Mouse (Mus musculus) thymus, postnatal 10 days (tissue): ENCODE measurements around the gene Inhbc.

Experiments
- DNase-seq, 2 experiments: peaks; one replicate each; pipeline ENCODE4 v3.0.0; 2021; ENCODE audit warnings: low spot score in 2 of 2

Gene Inhbc

DNA sequence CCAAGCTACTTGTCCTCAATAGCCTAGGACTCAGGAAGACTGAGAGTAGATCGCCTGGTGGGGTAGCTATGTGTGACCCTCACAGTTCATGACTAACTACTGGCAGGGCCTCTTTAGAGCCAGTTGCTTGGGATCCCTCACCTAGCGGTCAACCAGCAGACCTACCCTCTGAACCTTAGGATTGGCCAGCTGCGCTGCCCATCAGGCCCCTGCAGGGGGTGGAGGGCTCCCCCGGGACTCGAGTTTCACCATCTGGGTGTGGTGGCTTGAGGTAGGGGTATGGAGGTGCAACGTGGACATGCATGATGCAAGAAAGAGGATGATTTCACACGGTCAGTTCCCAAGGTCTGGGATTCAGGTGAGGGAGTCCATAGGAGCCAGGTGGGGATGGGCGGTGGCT, 18.5 kb downstream of the Inhbc start:
- DNase-seq = no peak

DNA sequence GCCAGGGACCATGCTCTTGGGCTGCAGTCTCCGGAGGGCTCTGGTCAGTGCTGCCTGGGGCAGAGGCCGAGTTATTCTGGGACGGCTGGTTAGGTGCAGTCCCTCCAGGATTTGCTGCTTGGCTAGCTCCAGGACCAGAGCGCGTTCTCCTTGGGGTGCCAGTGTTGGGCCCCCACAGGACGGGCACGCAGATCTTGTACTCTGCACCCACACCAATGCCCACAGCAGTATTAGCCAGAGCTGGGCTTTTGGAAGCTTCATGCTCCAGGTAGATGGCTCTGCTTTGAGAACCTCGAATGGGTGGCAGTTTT, 19.0 kb downstream of the Inhbc start:
- DNase-seq = no peak

DNA sequence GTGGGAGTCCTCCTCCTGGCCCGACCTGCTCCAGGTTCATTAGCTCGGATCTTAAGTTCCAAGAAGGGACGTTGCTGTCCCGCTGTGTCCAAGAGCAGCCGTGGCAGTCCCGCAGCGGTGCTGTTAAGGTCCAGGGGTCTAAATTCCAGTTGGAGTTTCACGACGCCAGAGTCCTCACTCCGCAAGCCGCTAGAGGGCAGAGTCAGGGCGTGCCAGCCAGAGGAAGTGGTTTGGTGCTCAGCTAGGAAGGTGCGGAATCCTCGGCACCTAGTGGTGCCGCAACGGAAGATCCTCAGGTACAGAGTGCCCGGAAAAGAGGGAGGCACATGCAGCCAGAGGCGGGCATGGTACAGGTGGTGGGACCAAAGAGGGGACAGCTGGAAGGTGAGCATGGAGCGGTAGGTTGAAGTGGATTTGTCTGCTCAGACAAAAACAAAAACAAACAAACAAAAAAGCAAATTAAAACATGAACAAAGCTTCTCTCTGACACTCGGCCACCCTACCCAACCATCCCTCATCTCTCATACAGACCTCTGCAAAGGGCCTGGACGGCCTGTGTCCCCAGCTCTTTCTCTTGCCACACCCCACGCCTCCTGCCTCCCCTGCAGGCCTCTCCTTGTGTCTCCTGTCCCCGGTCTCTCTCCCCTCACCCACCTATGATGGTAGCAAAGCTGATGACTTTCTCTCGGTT, 19.5 kb downstream of the Inhbc start:
- peak; percentile 60 to 77 for DNase-seq

DNA sequence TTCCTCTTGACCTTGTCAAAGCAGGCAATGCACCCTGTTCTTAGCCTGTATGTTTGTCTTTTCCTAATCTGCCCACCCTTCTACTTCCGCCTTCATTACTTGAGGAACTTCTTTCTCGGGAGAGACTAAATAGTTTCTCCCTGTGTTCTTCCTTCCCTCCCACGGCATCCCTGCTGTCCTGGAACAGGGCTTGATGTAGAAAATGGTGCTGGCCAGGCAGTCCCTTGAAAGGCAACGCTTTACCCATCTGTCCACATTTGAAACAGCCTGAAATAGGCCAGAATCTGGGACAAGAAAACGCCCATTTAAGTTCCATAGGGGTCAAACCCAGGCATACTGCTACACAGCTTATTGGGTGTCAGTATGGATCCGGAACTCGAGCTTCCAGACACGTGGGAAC, 20.4 kb downstream of the Inhbc start:
- no peak for DNase-seq

DNA sequence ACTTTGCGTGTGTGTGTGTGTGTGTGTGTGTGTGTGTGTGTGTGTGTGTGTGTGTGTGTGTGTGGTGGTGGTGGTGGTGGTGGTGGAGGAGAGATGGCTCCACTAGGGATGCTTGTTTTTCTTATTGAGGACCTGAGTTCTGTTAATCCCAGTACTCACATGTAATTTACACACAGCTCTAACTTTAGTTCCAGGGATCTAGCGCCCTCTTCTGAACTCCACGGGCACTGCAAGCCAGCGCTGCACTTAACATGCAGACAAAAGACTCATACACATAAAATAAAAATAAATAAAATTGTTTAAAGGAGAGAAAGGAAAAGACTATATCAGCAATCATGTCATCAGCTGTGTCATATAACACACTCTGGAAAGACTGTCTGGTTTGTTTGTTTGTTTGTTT, 21.3 kb downstream of the Inhbc start:
- no peak for DNase-seq

DNA sequence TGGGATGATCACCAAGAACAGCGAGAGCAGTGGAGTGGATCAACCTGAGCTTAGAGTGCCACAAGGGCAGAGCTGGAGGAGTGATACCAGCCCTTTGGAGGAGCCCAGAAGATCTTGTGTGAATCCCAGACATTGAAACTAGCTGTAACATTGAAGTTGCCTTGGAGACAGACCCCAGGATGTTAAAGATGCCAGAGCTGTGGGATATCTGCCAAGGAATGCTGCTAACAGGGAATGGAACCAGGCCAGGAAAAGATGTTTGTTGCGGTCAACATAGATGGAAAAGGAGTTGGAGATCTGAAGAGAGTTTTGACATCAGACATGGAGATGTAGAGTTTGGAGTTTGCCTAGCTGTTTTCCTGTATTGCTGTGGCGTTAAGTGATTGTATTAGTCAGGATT, 24.1 kb downstream of the Inhbc start:
- DNase-seq = no peak

DNA sequence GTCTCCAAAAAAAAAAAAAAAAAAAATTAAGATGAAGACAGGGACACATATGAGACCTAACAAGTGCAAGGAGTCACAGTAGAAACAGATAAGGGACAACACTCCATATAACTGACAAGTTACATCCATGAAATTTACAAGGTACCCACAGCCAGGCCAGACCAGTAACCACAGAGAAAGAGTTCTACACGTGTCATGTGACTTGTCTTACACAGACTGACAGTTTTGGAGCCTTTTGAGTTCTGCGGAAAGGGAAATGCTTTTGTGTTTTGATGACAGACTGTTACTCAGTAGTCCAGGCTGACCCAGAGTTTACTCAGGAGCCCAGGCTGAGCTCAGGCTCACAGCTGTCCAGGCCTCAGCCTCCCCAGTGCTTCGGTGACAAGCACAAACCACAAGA, 27.2 kb downstream of the Inhbc start:
- no peak for DNase-seq

DNA sequence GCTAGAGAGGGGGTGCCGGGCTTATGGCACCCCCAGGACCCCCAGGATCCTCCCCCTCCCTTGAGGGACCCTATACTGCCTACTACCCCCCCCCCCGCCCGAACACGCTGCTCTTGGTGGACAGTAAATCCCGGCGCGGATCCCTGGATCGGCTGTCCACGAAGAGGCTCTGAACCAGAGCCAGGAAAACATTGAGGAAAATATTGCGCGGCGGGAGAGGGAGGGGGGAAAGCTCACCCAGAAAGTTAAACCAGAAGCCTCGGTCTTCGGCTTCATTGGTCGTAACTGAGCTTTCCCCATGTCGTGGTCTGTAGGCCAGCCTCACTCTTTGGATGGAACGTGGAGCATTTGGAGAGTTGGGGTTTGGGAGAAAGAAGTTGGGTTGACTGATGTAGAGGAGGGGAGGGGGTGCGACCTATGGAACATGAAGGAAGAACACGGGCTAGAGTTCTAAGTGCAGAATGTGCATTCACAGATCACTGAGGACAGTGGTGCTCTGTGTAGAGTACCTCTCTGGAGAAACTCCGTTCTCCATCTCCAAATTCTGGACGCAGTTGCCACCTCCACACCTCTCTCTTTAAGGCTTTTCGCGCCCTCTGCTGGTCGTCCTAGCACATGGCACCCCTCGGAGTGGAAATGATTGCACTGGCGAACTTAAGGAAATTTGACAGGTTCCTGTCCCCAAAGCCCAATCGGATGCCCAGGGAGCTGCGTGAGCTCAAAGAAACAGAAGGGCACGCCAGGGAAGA, 28.2 kb downstream of the Inhbc start, which contains the start of gene Gli1:
Gene Gli1, minus strand, starts transcription at position 84 of the 749 bp plus-strand sequence.
- peak; percentile 70 to 85 for DNase-seq

DNA sequence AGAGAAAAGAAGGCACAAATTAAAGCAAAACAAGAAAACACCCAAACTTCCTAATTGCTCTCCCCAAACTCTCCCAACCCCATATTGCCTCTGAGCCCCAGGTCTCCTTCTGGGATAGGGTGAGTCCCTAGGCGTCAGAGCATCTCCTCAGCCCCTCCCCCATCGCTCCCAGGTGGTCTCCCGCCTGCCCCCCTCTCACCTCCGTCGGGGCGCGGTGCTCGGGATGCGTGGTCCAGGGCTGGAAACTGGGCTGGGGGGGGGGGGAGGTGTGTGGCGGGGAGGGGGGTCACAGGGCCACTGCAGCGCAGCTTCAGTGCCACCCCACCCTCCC, 28.9 kb downstream of the Inhbc start:
- no peak for DNase-seq

DNA sequence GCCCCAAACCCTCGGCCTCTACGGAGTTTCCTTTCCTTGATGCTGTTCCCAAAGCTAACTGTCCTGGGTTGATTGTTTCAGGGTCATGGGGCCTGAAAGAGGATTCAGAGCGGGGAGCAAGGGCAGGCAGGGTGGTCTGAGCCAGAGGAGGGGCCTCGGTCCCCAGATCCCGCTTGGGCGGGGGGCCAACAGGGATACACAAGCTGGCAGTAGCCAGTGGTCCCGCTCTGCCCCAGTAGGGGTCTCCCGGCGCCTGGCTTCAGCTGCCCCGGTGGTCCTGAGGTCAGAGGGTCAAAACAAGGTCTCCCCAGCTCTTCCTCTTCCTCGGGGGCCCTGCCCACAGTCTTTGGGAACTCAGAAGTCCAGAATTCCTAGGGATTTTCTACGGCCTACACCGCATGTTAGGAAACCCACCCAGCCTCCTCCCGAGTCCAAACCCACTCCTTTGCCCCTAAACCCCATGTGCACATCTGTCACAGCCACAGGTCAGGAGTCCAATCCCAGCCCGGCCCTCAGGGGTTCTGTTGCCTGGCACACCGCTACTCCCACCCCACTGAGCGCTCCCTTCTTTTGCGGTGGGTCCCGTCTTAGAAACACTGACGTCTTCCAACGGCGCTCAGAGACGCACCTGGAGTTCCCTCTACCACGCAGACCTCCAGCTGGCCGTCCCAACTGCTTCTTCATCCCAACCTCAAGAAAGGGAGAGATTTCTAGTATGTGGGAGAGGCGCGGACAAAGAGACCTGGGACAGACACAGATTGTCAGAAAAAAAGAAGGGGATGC, 29.5 kb downstream of the Inhbc start:
- no peak for DNase-seq

DNA sequence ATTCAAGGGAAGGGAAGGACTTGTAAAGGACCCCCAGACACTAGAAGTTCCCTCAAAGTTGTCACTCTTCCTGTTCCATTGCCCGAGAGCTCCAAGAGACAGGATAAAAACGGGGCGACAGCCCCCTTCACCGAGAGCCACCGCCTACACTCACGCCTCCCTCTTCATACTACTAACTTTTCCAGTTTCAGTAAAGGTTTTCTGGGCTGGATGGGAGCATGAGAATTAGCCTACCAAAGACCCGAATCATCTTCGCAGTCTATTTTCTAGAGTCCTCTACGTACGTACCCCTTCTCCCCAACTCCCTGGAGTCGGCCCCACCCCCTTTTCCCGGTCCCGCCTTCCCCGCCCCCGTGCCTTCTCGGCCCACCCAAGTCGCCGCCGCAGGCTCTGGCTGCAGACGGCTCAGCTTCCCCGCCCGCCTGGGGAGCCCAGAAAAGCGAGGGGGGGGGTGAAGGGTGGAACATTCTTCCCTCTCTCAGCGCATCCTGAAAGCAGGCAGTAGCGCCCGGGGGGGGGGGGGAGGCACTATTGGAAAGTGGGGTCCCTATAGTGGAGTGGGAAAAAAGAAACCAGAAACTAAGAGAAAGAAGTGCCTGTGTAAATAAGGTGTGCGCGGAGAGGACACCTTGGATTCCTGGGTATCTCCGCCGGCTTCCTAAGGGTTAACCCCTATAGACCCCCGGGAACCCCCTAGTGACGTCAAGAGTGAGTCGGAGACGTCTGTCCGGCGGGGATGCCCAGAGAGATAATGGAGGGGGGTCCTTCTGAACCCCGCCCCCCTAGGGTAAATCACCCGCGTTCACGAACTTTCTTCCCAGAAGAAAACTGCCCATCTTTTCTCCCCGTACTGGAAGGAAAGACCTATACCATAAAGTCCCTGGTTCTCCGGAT, 30.3 kb downstream of the Inhbc start:
- DNase-seq = no peak

DNA sequence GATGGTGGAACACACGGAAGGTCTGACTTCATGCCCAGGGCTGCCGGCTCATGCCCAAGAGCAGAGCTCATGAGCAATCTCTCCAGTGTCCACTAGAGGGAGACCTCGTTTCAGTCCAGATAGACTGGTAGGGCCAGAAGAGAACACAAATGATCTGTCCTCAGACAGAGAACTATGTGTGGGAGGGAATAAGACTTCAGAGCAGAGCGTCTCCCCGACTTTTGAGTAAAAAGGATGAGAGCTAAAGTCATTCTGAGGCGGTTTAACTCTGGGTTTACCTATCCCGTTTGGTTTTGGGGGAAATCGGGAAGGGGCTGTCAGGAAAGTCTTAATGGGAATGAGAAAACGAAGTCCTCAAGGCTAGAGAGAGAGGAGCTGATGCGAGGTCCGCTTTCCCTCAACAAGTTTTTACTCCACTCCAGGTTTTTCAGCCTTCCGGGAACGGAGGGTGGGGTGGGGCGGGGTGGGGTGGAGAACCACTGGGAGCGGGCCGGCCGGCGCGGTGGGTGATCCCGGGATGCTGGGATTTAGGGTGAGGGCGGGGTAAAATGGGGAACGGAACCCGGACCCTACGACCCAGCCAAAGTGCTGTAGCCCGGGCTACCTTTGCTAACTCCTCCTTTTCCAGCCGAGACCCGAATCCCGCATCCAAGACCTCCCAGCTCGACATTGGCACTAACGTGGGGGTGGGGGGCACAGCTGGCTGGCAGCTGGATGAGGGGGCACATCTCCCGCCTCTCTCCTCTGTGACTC, 31.1 kb downstream of the Inhbc start:
- peak; percentile 74 to 90 for DNase-seq

DNA sequence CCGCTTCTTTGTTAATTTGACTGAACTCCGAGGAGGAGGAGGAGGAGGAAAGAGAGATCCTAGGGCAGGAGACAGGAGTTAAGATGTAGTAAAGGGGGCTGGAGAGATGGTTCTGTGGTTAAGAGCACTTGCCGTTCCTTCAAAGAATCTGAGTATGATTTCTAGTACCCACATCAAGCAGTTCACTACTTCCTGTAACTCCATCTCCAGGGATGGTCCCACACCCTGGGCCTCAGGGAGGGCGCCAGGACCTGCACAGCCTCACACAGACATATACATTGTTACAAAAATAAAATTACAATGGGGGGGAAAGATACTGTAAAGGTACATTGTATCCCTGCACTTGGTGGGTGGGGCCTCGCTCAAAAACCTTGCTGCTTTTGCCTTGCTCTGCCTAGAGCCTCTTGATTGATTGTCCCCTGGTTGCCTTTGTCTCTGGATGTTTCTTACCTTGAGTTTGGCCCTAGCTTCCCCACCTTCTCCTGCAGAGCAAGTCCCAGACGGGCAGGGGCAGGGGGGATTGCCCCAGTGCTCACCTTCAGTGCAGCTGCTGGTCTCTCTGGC, 32.6 kb downstream of the Inhbc start:
- DNase-seq = no peak

DNA sequence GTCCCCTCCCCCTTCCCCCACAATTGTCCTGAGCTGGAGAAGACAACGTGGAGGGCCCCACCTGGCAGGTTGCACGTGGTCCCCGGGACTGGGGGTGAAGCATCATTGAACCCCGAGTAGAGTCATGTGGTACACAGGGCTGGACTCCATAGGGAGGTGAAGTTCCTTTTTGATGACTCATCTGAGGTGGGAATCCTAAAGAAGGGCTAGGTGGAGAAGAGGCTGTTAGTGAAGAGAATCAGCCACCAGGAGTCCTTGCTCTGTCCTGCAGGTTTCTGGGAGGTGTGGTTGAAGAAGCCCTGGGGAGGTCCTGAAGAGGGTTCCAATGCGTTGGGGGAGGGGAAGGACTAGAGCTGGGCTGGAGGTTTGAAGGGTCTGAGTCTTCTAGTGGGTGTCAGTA, 33.3 kb downstream of the Inhbc start:
- DNase-seq = no peak

DNA sequence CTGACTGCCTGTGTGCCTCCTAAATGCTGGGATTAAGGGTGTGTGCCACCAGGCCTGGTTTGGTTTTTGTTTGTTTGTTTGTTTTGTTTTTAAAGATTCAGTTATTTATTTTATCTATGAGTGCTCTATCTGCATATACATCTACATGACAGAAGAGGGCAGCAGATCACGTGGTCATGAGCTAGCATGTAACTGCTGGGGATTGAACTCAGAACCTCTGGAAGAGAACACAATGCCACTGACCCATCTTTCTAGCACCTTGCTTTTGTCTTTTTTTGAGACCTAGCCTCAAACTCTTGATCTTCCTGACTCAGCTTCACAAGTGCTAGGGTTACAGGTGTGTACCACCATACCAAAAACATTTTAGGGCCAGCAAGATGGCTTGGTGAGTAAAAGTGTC, 35.0 kb downstream of the Inhbc start:
- no peak for DNase-seq

DNA sequence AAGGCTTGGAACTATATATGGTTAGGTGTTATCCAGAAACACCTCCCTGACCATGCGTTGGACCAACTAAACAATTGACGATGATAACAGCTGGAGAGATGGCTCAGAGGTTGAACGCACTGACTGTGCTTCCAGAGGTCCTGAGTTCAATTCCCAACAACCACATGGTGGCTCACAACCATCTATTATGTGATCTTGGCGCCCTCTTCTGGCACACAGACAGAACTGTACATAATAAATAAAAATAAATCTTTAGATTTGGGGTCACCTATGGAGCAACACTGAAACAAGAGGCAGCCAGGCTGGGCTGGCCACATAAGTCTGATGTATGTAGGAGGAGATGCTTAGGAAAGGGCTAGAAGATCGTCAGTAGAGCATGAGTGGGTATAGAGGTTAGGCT, 37.1 kb downstream of the Inhbc start:
- DNase-seq = no peak

DNA sequence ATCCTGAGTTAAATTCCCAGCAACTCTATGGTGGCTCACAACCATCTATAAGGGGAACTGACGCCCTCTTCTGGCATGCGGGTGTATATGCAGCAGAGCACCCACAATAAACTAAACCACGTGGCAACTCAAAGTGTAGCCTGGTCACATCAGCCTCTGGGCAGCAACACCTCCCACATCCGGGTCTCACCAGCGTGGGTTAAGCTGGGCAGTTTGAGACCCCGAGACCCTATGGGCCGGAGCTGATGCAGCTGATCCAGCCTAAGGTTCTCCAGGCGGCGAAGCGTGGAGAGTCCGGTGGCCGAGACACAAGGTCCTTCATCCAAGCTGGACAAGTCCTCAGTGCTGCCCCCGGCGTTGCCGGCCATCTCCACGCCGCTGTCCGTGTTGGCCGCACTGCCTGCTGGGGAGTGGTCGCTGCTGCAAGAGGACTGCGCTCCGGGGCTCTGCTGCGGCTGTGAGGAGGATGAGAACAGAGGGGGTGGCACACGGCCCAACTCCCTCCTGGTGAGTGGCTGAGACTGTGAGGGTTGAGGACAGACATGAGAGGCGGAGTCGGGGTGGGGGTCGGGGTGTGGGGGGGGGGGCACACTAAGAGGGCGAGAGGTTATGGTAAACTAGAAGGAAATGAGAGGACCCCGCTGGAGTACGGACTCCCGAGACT, 37.9 kb downstream of the Inhbc start:
- DNase-seq = no peak

DNA sequence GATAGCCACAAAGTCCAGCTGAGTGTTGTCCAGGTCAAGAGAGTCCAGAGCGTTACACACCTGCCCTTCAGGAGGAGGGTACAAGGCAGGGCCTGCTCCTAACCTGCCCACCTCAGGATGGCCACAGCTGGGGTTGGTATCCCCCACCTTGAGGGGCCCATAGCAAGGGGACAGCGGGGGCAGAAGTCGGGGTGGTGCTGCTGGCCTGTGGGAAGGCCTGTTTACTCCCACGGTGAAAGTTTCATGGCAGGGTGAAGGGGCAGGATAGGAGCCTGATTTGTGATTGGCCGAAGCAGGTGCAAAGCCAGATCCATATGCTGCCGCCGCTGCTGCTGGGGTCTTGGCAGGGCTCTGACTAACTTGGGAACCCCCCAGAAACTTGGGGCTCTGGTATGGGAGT, 40.0 kb downstream of the Inhbc start:
- no peak for DNase-seq

DNA sequence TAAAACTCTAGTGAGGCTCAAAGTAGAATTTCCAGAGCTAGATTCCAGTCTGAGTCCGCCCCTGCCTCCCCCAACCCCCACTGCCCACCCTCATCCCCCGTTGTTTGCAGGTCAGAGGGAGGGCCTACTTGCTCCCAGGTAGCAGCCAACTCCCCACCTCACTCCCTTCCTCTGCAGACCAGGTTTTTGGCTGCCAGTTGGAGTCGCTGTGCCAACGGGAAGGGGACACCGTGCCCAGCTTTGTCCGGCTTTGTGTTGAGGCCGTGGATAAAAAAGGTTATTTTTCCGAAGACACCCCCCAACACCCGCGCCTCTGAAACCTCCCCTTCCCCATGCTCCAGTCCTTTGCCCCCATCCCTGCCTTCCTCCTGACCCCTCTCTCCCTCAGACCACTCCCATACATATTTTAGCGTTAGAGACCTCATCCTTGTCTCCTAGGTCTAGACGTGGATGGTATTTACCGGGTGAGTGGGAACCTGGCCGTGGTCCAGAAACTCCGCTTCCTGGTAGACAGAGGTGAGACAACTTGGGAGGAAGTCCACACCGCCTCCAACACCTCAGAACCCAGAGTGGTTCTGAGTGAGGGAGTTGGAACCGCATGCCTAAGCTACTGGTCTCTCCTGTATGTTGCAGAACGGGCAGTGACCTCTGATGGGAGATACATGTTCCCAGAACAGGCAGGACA, 42.6 kb downstream of the Inhbc start:
- no peak for DNase-seq

DNA sequence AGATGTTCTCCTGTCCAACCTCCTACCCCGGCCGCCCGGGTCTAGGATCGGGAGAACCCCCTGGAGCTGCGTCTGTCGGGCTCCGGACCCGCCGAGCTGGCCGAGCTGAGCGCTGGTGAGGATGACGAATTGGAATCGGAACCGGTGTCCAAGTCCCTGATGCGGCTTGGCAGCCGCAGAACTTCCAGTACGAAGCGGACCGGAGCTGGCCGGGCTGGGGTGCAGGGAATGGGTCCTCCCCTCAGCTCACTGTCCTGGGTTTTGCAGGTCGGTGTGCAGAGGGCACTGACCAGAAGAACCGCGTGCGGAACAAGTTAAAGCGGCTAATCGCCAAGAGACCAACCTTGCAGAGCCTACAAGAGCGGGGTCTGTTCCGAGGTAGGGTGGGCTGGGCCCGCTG, 43.4 kb downstream of the Inhbc start:
- DNase-seq = no peak
